Mouse (Mus musculus) MEL (cell line): Measurements from ENCODE around the gene Edar. TPM values are rescaled to one million over a fixed set of nuclear protein-coding genes. Genes with fewer than 3 reads are reported as not detected.

Source experiments
- DNase-seq: peaks from one replicate; pipeline ENCODE4 v3.0.0; 2011; ENCODE audit warnings: low read depth, low spot score
- H3K27ac ChIP-seq: 2 replicates; pipeline ENCODE4 v1.5.1; 2012; ENCODE audit warnings: low read depth, mild to moderate bottlenecking, control low read depth, low read length, moderate library complexity; ENCODE audit not compliant: control insufficient read depth
- H3K27me3 ChIP-seq, 2 experiments: fragments of 150-350 bp in 1 of 2; sonication (generic) in 1 of 2; 2 replicates each; pipeline ENCODE4 v1.6.1; 2012; ENCODE audit warnings: low read length in 2 of 2, mild to moderate bottlenecking in 2 of 2, improper control_type of control experiment in 1 of 2, moderate library complexity in 1 of 2; ENCODE audit not compliant: insufficient read depth in 2 of 2, control insufficient read depth in 1 of 2
- H3K36me3 ChIP-seq, 2 experiments: 2 replicates each; pipeline ENCODE4 v1.6.1; 2012 to 2014; ENCODE audit warnings: low read length in 2 of 2, improper control_type of control experiment in 1 of 2, inconsistent platforms in 1 of 2, mild to moderate bottlenecking in 1 of 2; ENCODE audit not compliant: insufficient read depth in 2 of 2, control insufficient read depth in 1 of 2
- H3K4me1 ChIP-seq, 2 experiments: fragments of 150-350 bp in 1 of 2; sonication (generic) in 1 of 2; 2 replicates each; pipeline ENCODE4 v1.6.1; 2012; ENCODE audit warnings: low read length in 2 of 2, improper control_type of control experiment in 1 of 2, mild to moderate bottlenecking in 1 of 2; ENCODE audit not compliant: insufficient read depth in 2 of 2, control insufficient read depth in 1 of 2
- H3K4me3 ChIP-seq, 2 experiments: fragments of 150-350 bp in 1 of 2; sonication (generic) in 1 of 2; 2 replicates each; pipeline ENCODE4 v1.5.1; 2012; ENCODE audit warnings: low read depth in 2 of 2, low read length in 2 of 2, mild to moderate bottlenecking in 2 of 2, moderate library complexity in 2 of 2, control low read depth in 1 of 2, improper control_type of control experiment in 1 of 2; ENCODE audit not compliant: control insufficient read depth in 1 of 2, insufficient read depth in 1 of 2
- H3K79me2 ChIP-seq: 2 replicates; pipeline ENCODE4 v1.6.1; 2012; ENCODE audit warnings: mild to moderate bottlenecking, low read length, moderate library complexity; ENCODE audit not compliant: control insufficient read depth, poor library complexity, insufficient read depth
- H3K9ac ChIP-seq: 2 replicates; pipeline ENCODE4 v1.6.1; 2012; ENCODE audit warnings: low read depth, mild to moderate bottlenecking, control low read depth, low read length, moderate library complexity; ENCODE audit not compliant: control insufficient read depth, poor library complexity, severe bottlenecking
- H3K9me3 ChIP-seq: fragments of 150-350 bp; sonication (generic); replicated peaks from 2 replicates; pipeline ENCODE4 v1.6.1; 2012; ENCODE audit warnings: mild to moderate bottlenecking, low read length, improper control_type of control experiment, moderate library complexity; ENCODE audit not compliant: insufficient read depth
- CHD2 ChIP-seq: IDR thresholded peaks from 2 replicates; pipeline ENCODE4 v1.6.1; 2011; ENCODE audit warnings: low read length, improper control_type of control experiment
- CTCF ChIP-seq, 3 experiments: IDR thresholded peaks in 2 of 3; conservative IDR thresholded peaks in 1 of 3; 2 replicates each; pipeline ENCODE4 v1.5.1; 2011 to 2012; ENCODE audit warnings: low read length in 3 of 3, low read depth in 2 of 3, mild to moderate bottlenecking in 2 of 3, improper control_type of control experiment in 1 of 3, inconsistent platforms in 1 of 3, mixed read lengths in 1 of 3, moderate library complexity in 1 of 3; ENCODE audit not compliant: control insufficient read depth in 1 of 3, insufficient read depth in 1 of 3, poor library complexity in 1 of 3, severe bottlenecking in 1 of 3
- GABPA ChIP-seq: IDR thresholded peaks from 2 replicates; pipeline ENCODE4 v1.6.1; 2012; ENCODE audit warnings: low read depth, mild to moderate bottlenecking, inconsistent platforms, low read length, improper control_type of control experiment, moderate library complexity
- GATA1 ChIP-seq: IDR thresholded peaks from 2 replicates; pipeline ENCODE4 v1.6.1; 2011; ENCODE audit warnings: low read depth, low read length, improper control_type of control experiment
- HCFC1 ChIP-seq: IDR thresholded peaks from 2 replicates; pipeline ENCODE4 v1.6.1; 2012; ENCODE audit warnings: low read depth, mild to moderate bottlenecking, inconsistent platforms, low read length, improper control_type of control experiment, moderate library complexity
- JUND ChIP-seq: IDR thresholded peaks from 2 replicates; pipeline ENCODE4 v1.6.1; 2011; ENCODE audit warnings: low read depth, mild to moderate bottlenecking, improper control_type of control experiment, low read length
- KAT2A ChIP-seq: conservative IDR thresholded peaks from 2 replicates; pipeline ENCODE4 v1.6.1; 2012; ENCODE audit warnings: low read depth, low read length, improper control_type of control experiment, inconsistent platforms
- MAFK ChIP-seq: IDR thresholded peaks from 2 replicates; pipeline ENCODE4 v1.6.1; 2011; ENCODE audit warnings: low read depth, mild to moderate bottlenecking, low read length, improper control_type of control experiment, borderline replicate concordance
- MAX ChIP-seq: IDR thresholded peaks from 2 replicates; pipeline ENCODE4 v1.6.1; 2011; ENCODE audit warnings: low read length, improper control_type of control experiment
- MYB ChIP-seq: IDR thresholded peaks from 2 replicates; pipeline ENCODE4 v1.6.1; 2011; ENCODE audit warnings: mild to moderate bottlenecking, low read depth, low read length, improper control_type of control experiment
- MYC ChIP-seq: IDR thresholded peaks from 2 replicates; pipeline ENCODE4 v1.6.1; 2011; ENCODE audit warnings: low read depth, mild to moderate bottlenecking, low read length, improper control_type of control experiment, moderate library complexity
- NRF1 ChIP-seq: IDR thresholded peaks from 2 replicates; pipeline ENCODE4 v1.6.1; 2014; ENCODE audit warnings: low read depth, mild to moderate bottlenecking, inconsistent platforms, low read length, improper control_type of control experiment, moderate library complexity; ENCODE audit not compliant: poor library complexity, insufficient read depth, severe bottlenecking
- POLR2A ChIP-seq, 2 experiments: IDR thresholded peaks; 2 replicates each; pipeline ENCODE4 v1.6.1; 2011 to 2012; ENCODE audit warnings: low read length in 2 of 2, mild to moderate bottlenecking in 2 of 2, control low read depth in 1 of 2, improper control_type of control experiment in 1 of 2, low read depth in 1 of 2, moderate library complexity in 1 of 2; ENCODE audit not compliant: control insufficient read depth in 1 of 2, insufficient read depth in 1 of 2, poor library complexity in 1 of 2
- POLR2AphosphoS2 ChIP-seq: IDR thresholded peaks from 2 replicates; pipeline ENCODE4 v1.6.1; 2011; ENCODE audit warnings: low read length, improper control_type of control experiment
- POLR2AphosphoS5 ChIP-seq: IDR thresholded peaks from 2 replicates; pipeline ENCODE4 v1.6.1; 2012; ENCODE audit warnings: low read depth, borderline replicate concordance, mild to moderate bottlenecking, inconsistent platforms, low read length, moderate library complexity, mixed read lengths
- RAD21 ChIP-seq: IDR thresholded peaks from 2 replicates; pipeline ENCODE4 v1.6.1; 2011; ENCODE audit warnings: mild to moderate bottlenecking, low read depth, low read length, improper control_type of control experiment
- SIN3A ChIP-seq: IDR thresholded peaks from 2 replicates; pipeline ENCODE4 v1.6.1; 2012; ENCODE audit warnings: low read length, improper control_type of control experiment, inconsistent platforms
- TAL1 ChIP-seq: IDR thresholded peaks from 2 replicates; pipeline ENCODE4 v1.6.1; 2012; ENCODE audit warnings: mild to moderate bottlenecking, inconsistent platforms, low read length, moderate library complexity, mixed read lengths
- TBP ChIP-seq: IDR thresholded peaks from 2 replicates; pipeline ENCODE4 v1.8.0; 2011; ENCODE audit warnings: low read depth, low read length, improper control_type of control experiment
- UBTF ChIP-seq: IDR thresholded peaks from 2 replicates; pipeline ENCODE4 v1.6.1; 2012; ENCODE audit warnings: low read depth, mild to moderate bottlenecking, inconsistent platforms, low read length, improper control_type of control experiment, moderate library complexity, borderline replicate concordance; ENCODE audit not compliant: insufficient read depth
- USF1 ChIP-seq: IDR thresholded peaks from 2 replicates; pipeline ENCODE4 v1.6.1; 2014; ENCODE audit warnings: low read depth, mild to moderate bottlenecking, inconsistent platforms, low read length, improper control_type of control experiment, moderate library complexity
- USF2 ChIP-seq, 2 experiments: IDR thresholded peaks; 2 replicates each; pipeline ENCODE4 v1.6.1; 2011 to 2012; ENCODE audit warnings: improper control_type of control experiment in 2 of 2, low read length in 2 of 2, borderline replicate concordance in 1 of 2, inconsistent platforms in 1 of 2, low read depth in 1 of 2, mild to moderate bottlenecking in 1 of 2; ENCODE audit not compliant: insufficient read depth in 1 of 2
- ZNF384 ChIP-seq: IDR thresholded peaks from 2 replicates; pipeline ENCODE4 v1.6.1; 2012; ENCODE audit warnings: low read depth, mild to moderate bottlenecking, inconsistent platforms, low read length, improper control_type of control experiment
- polyA plus RNA-seq, 2 experiments: library from polyadenylated mRNA; stranded (reverse) in 1 of 2; unstranded in 1 of 2; fragments of >175 nt in 1 of 2; fragments of >200 nt in 1 of 2; gene quantifications; 2 replicates each; pipeline versions ENCODE4 v1.2.1 to v1.2.4; 2012; ENCODE audit warnings: low replicate concordance in 2 of 2, low read depth in 1 of 2; ENCODE audit not compliant: insufficient read length in 2 of 2, insufficient read depth in 1 of 2, missing spikeins in 1 of 2
- total RNA-seq: library from RNA; depleted of rRNA; stranded (reverse); fragments of 300-350 nt; gene quantifications from 2 replicates; pipeline ENCODE4 v1.2.3, GENCODE M21; 2012

Edar gene
- total and polyA plus RNA-seq, 3 experiments: not detected

DNA sequence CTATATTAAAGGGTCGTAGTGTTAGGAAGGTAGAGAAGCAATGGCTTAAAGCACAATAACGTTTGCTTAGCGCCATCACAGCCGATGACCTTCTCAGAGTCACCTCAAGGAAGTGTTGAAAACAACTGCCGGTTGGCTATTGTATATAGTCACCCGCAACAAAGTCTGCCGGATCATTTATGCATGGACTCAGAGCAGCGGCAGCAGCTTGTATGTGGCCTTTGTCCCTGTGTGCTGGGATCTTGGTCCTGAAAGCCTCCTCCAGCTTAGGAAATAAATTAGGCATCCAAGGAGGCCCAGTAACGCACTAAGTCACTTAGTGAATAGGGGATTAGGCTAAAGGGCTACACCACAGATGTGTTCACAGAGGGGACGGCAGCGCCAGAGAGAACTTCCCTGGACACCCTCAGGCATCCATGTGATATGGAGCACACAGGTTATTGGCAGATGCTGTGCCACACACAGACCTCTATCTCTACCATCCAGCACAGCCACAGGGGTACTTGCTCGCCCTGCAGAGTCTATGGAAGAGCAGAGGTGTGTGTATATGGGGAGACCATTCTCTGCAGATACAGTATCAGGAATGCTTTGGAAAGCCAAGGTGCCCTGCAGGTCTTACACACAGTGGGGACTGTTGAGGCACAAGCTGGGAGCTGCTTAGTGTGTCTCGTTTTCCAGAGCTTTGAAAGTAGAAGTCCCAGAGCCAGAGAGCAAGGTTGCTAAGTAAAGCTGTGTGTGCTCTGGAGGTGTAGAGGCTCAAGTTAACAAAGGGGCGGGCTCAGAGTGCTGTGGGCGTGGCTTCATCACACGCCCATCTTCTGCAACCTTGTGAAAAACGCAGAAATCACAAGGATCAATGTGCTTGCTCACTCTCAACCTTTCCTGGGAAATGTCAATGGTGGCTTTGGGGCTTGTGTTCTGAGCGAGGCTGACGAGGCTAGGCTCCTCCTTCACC is 34.7 kb downstream of the Edar start:
- no peaks in the 10 kb centered on the region for H3K36me3 ChIP-seq
- H3K9me3 ChIP-seq: no peaks in the 10 kb centered on the region
- no peak overlapping the region for H3K9ac ChIP-seq
- no peak overlapping the region for H3K4me3 ChIP-seq
- no peaks in the 10 kb centered on the region for H3K79me2 ChIP-seq
- no peaks in the 10 kb centered on the region for H3K4me1 ChIP-seq
- TF ChIP-seq CHD2 (no peak), POLR2AphosphoS2 (no peak), USF1 (no peak), POLR2A (IDR thresholded peaks at IDR 0.05; ENCODE audit: control insufficient read depth in 1 of 2, insufficient read depth in 1 of 2, low read depth in 1 of 2, low read length in 2 of 2, poor library complexity in 1 of 2) (no peak), HCFC1 (no peak), JUND (no peak), KAT2A (no peak), NRF1 (no peak), SIN3A (no peak), ZNF384 (no peak), MAFK (no peak), MAX (no peak), TAL1 (no peak), GABPA (no peak), CTCF (IDR thresholded peaks at IDR 0.05 in 2 of 3, conservative IDR thresholded peaks at IDR 0.05 in 1 of 3; ENCODE audit: control insufficient read depth in 1 of 3, insufficient read depth in 1 of 3, low read depth in 2 of 3, low read length in 3 of 3, poor library complexity in 1 of 3, severe bottlenecking in 1 of 3) (no peak), MYB (no peak), GATA1 (no peak), MYC (no peak)
- H3K27ac ChIP-seq: no peak overlapping the region
- H3K27me3 ChIP-seq: no peaks in the 10 kb centered on the region; a peak in 1 of 4 replicates
- no peak for DNase-seq

DNA sequence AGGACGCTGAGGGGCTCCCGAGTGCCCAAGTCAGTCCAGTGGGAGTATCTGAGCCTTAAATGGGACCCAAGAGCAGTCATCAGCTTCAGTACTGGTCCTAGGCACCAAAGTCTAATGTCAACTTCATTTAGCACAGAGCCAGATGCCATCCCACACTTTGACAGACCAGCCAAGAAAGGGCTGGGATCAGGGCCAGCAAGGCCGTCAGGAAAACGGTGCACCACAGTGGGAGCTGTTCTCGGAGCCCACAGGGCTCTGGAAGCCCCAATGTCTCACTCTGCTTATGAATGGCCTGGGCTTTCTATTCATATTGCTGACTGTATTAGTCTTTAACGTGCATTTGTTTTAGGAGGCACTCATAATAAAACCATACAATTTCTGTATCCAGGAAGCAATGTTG is 36.2 kb downstream of the Edar start:
- Histone ChIP-seq H3K36me3 (no peaks in the 10 kb centered on the region), H3K4me3 (no peak overlapping the region), H3K79me2 (no peaks in the 10 kb centered on the region), H3K9me3 (no peaks in the 10 kb centered on the region), H3K4me1 (no peaks in the 10 kb centered on the region), H3K27me3 (no peaks in the 10 kb centered on the region; a peak in 1 of 4 replicates), H3K27ac (no peak overlapping the region), H3K9ac (no peak overlapping the region)
- DNase-seq: no peak
- no peak for TF ChIP-seq SIN3A
- TF ChIP-seq TBP: no peak
- no peak for TF ChIP-seq POLR2AphosphoS5
- TF ChIP-seq UBTF: no peak
- TF ChIP-seq RAD21: no peak
- no peak for TF ChIP-seq USF2 (IDR thresholded peaks at IDR 0.05; ENCODE audit: borderline replicate concordance in 1 of 2, insufficient read depth in 1 of 2, low read depth in 1 of 2, low read length in 2 of 2)
- TF ChIP-seq MAFK: no peak
- TF ChIP-seq JUND: no peak
